Mouse (Mus musculus) thymus, adult 2 months (tissue): ENCODE measurements around the gene Cplane1. TPM values are rescaled to one million over a fixed set of nuclear protein-coding genes. Genes with fewer than 3 reads are reported as not detected.
A peak's percentile ranks its signal among the peaks of the same experiment; 100 is the strongest.
"Not testable (repeated sequence)": the region's sequence is repeated elsewhere in the genome, so short reads cannot be mapped to it uniquely, and the experiment has no call there.

ENCODE experiments used
- DNase-seq: peaks from one replicate; pipeline ENCODE4 v3.0.0; 2021
- H3K27ac ChIP-seq: fragments of 200-500 bp; 2 replicates; pipeline ENCODE4 v1.5.1; 2012; ENCODE audit warnings: low read length, control low read depth; ENCODE audit not compliant: control insufficient read depth, insufficient read depth
- H3K27me3 ChIP-seq: fragments of 200-500 bp; 2 replicates; pipeline ENCODE4 v1.6.1; 2012; ENCODE audit warnings: mild to moderate bottlenecking, low read length, moderate library complexity, mixed read lengths; ENCODE audit not compliant: control insufficient read depth, insufficient read depth
- H3K36me3 ChIP-seq: fragments of 200-500 bp; 2 replicates; pipeline ENCODE4 v1.6.1; 2012; ENCODE audit warnings: mild to moderate bottlenecking, low read length, moderate library complexity; ENCODE audit not compliant: control insufficient read depth, insufficient read depth
- H3K4me1 ChIP-seq: fragments of 200-500 bp; replicated peaks from 2 replicates; pipeline ENCODE4 v1.6.1; 2012; ENCODE audit warnings: low read length; ENCODE audit not compliant: control insufficient read depth, insufficient read depth
- H3K4me3 ChIP-seq: fragments of 200-500 bp; 2 replicates; pipeline ENCODE4 v1.5.1; 2012; ENCODE audit warnings: mild to moderate bottlenecking, low read length, control low read depth, moderate library complexity; ENCODE audit not compliant: control insufficient read depth, insufficient read depth
- CTCF ChIP-seq: fragments of 200-500 bp; IDR thresholded peaks from 2 replicates; pipeline ENCODE4 v1.5.1; 2012; ENCODE audit warnings: mild to moderate bottlenecking, control low read depth, low read length, moderate library complexity, borderline replicate concordance; ENCODE audit not compliant: control insufficient read depth, poor library complexity, insufficient read depth; ENCODE audit errors: extremely low read depth
- POLR2A ChIP-seq: fragments of 200-500 bp; IDR thresholded peaks from 2 replicates; pipeline ENCODE4 v1.6.1; 2012; ENCODE audit warnings: mild to moderate bottlenecking, low read length, control low read depth, moderate library complexity; ENCODE audit not compliant: control insufficient read depth, poor library complexity, insufficient read depth; ENCODE audit errors: extremely low read depth
- WGBS: fragments of 180-500 bp; shearing (Covaris S2); methylation state at CpG from one replicate; pipeline ENCODE4 v1.1.7; 2018; 5-methylcytosine and 5-hydroxymethylcytosine counted together
- polyA plus RNA-seq: library from polyadenylated mRNA; depleted of rRNA; stranded (reverse); fragments of >200 nt; gene quantifications from 2 replicates; pipeline ENCODE4 v1.2.3, GENCODE M21; 2012

Gene Cplane1
- polyA plus RNA-seq, 1 experiment = 7.2 TPM

DNA sequence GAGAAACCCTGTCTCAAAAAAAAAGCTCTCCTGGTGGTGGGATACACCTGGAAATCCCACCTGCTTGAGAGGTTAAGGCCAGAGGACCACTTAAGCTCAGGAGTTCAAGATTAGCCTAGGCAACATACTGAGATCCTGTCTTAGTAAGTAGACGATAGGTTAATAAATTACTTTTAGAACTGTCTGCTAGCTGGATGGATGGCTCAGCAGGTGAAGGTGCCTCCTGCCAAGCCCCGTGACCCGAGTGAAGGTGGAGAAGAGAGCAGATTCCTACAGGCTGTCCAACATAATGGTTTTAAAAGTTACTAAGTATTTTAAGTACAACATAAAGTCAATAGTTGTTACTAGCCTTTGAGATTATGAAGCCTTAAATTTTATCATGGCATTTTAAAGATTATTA lies 97.0 kb downstream of the Cplane1 start:
- TF ChIP-seq POLR2A (no peak), CTCF (no peak)
- H3K27ac ChIP-seq = no peak overlapping the region
- H3K4me3 ChIP-seq = no peak overlapping the region
- H3K4me1 ChIP-seq = no peaks in the 10 kb centered on the region
- WGBS = 96% methylated on average over 3 of the region's 3 CpGs
- H3K36me3 ChIP-seq = peaks cover 8% of the 10 kb centered on the region; the same call in 1 of the 2 replicates
- H3K27me3 ChIP-seq = no peaks in the 10 kb centered on the region
- no peak for DNase-seq

DNA sequence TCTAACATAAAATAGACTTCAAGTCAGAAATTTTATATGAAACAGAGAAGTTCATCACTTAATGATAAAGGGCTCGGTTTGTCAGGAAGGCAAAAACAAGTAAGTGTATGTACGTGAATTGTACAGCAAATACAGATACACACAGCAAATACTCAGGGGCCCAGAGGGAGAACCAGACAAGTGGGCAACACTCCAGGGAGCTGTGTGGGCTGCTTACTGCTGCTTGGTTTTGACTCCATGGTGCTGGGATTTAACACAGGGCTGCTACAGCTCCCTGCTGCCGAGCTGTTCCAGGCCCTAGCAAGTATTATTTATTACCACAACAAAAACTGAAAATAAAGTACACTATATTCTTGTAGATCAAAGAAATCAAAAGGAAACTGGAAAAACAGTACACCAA lies 98.3 kb downstream of the Cplane1 start:
- no peak for TF ChIP-seq CTCF
- TF ChIP-seq POLR2A = no peak
- DNase-seq = no peak
- Histone ChIP-seq H3K36me3 (peaks cover 8% of the 10 kb centered on the region; the same call in 1 of the 2 replicates), H3K4me1 (no peaks in the 10 kb centered on the region), H3K27ac (no peak overlapping the region), H3K4me3 (no peak overlapping the region), H3K27me3 (no peaks in the 10 kb centered on the region)
- WGBS = 97% methylated on average over 3 of the region's 3 CpGs

DNA sequence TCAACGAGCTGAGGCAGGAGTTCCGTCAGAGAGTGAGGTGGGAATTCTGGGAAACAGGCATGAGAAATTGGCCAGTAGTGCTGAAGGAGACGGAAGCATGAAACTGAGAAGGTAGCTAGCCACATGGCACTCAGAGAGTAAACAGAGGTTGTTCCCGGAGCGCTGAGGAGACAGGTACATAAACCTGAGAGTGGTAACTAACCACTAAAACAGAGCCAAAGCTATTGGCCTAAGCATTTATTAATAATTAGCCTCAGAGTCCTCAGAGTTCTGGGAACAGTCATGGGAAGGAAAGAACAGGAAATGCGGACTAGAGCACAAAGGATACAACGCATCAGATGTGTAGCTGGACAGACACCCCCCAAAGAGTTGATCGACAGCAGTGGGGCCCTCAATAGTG lies 99.3 kb downstream of the Cplane1 start:
- H3K27me3 ChIP-seq = no peaks in the 10 kb centered on the region
- 96% methylated on average over 8 of the region's 8 CpGs for WGBS
- H3K27ac ChIP-seq = no peak overlapping the region
- TF ChIP-seq POLR2A (no peak), CTCF (no peak)
- no peak overlapping the region for H3K4me3 ChIP-seq
- peaks cover 8% of the 10 kb centered on the region; the same call in 1 of the 2 replicates for H3K36me3 ChIP-seq
- H3K4me1 ChIP-seq = no peaks in the 10 kb centered on the region
- DNase-seq = no peak

DNA sequence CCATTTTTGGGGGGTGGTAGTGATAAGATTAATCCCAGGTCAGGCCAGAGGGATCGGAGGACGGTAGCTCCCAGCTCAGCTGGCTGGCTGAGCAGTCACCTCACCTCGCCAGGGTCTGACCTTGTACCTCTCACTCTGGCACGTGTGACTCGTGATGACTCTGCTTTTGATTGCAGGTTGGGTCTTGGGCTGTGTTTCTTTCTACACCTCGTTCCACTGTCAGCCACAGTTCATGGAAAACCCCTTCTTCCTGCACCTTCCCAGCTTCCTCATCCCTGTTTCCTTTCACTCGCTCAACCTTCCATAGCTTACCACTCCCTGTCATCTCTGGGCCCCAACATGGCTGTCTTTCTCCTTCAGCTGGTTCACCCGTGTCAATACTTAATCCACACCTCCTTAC lies 103.0 kb downstream of the Cplane1 start:
- TF ChIP-seq CTCF (no peak), POLR2A (no peak)
- no peaks in the 10 kb centered on the region for H3K4me1 ChIP-seq

DNA sequence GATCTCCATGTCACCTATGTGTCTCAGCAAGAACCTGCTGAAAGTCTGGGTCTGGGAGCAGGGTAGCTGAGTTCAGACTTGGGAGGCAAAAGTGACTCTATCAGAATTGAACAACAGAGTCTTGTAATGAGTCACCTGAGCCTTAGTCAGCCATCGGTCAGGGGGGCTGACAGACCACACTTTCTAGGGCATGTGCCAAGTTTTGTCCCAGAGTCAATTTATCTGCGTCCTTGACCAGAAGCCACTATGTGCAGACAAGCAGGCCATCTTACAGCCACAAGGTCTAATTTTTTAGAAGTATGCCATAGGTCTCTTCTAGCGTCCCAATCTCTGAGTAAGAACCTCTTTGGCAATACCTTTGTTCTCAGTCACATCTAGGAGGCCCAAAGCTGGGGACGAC lies 109.0 kb downstream of the Cplane1 start:
- WGBS = 94% methylated on average over 4 of the region's 4 CpGs
- H3K4me1 ChIP-seq, H3K36me3 ChIP-seq, DNase-seq, H3K4me3 ChIP-seq, H3K27ac ChIP-seq, H3K27me3 ChIP-seq: not testable (repeated sequence)

More for the DNA sequence above, 103.0 kb downstream of the Cplane1 start:
- Histone ChIP-seq H3K27ac (no peak overlapping the region), H3K27me3 (no peaks in the 10 kb centered on the region), H3K4me3 (no peak overlapping the region), H3K36me3 (no peaks in the 10 kb centered on the region)
- no peak for DNase-seq
- 95% methylated on average over 8 of the region's 8 CpGs for WGBS

DNA sequence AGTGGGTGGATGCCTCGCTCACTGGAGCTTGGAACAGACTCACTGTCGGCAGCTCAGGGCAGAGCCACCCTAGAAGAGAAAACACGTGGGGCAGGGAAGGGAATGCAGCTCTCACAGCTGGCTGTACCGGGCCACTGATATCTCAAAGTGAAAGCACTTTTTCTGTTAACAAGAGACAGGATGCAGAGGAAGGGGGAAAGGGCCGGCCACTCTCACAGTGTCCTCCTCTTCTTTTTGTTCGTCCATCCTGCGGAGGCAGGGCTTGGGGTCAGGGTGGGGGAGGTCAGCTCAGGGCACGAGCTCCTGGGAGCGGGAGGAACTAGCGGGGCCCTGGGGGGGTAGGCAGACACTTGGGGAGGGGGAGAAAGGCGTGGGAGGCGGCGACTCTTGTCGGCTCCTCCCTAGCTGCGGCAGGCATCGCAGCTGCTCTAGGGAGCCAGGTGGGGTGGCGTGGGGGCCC lies 110.4 kb downstream of the Cplane1 start:
- no peaks in the 10 kb centered on the region for H3K27me3 ChIP-seq
- DNase-seq = peak; percentile 51
- H3K27ac ChIP-seq = peak overlapping the region; percentile 53; the same call in 1 of the 2 replicates
- peak overlapping the region; percentile 75 for H3K4me3 ChIP-seq
- H3K36me3 ChIP-seq = no peaks in the 10 kb centered on the region
- peaks cover 3% of the 10 kb centered on the region; the same call in 1 of the 2 replicates for H3K4me1 ChIP-seq
- 17% methylated on average over 17 of the region's 17 CpGs for WGBS
- no peak for TF ChIP-seq POLR2A
- TF ChIP-seq CTCF = 0 out of 2 replicates have a peak, but pooled peaks have one; percentile 15

DNA sequence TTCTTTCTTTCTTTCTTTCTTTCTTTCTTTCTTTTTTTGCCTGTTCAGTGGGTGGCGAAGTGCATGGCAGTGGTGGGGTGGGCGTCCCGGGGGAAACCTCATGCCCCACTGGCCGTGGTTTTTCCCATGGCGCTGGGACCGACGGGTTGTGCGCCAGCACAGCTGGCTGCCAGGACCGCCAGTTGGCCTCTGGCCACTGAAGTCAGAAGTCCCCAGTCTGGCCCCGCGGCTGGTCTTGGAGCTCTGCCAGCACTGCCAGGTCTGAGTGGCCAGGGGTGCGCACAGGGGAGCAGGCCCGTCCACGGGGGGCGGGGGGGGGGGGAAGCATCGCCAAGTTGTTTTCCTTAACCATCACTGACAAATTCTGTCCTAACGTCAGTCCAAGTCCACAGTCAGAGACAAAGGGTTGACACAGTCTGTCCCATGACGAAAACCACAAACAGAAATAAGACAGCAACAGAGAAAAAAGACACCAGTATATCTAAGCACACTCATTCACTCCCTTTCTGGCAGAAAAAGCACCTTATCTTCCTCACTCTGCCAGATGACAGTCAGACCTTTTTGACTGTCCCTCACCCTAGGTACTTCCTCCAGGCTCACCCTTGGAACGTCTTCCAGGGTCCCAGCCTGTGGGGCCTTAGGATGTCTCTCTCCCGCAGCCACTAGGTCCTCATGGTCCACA lies 111.2 kb downstream of the Cplane1 start:
- Histone ChIP-seq H3K27me3 (no peaks in the 10 kb centered on the region), H3K4me1 (peaks cover 3% of the 10 kb centered on the region; the same call in 1 of the 2 replicates), H3K4me3 (peak overlapping the region; percentile 75), H3K27ac (no peak overlapping the region), H3K36me3 (no peaks in the 10 kb centered on the region)
- WGBS = 25% methylated on average over 20 of the region's 20 CpGs
- TF ChIP-seq POLR2A (no peak), CTCF (no peak)
- DNase-seq = no peak
